Mouse (Mus musculus) cerebellum, adult 2 months (tissue): Measurements from ENCODE around the gene Tjp1.

Experiments
- CTCF ChIP-seq: fragments of 200-500 bp; IDR thresholded peaks from 2 replicates; pipeline ENCODE4 v1.5.1; 2011; ENCODE audit warnings: low read depth, mild to moderate bottlenecking, control low read depth, low read length, moderate library complexity, borderline replicate concordance; ENCODE audit not compliant: insufficient read depth
- POLR2A ChIP-seq: fragments of 200-500 bp; IDR thresholded peaks from 2 replicates; pipeline ENCODE4 v1.6.1; 2011; ENCODE audit warnings: low read length, control low read depth, borderline replicate concordance; ENCODE audit not compliant: insufficient read depth

DNA sequence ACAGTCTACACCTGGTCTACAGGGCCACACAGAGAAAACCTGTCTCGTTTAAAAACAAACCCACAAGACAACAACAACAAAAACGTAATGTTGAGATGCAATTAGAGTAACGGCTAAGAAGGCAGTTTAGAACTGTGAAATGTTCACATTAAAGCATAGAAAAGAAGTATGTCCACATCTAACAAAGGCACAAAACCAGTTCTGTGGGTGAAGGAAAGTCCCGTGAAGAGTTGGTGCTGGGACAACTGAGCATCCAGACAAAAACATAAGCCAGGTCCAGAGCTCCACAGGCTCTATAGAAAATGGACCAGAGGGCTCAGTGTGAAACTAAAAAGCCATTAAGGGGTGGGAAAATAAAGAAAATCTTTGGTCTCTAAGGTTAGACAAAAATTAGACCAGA lies 131.7 kb downstream of the Tjp1 start:
- TF ChIP-seq POLR2A (no peak), CTCF (no peak)
